Mouse (Mus musculus): Measurements from ENCODE around the gene Tent5c. TPM values are rescaled to one million over a fixed set of nuclear protein-coding genes. Genes with fewer than 3 reads are reported as not detected.

Tent5c gene
- polyA plus RNA-seq, 1 experiment: 0.67 TPM

GRCm38 (mm10) chr3:100482971-100483610 is 6.0 kb downstream of the Tent5c start:
- Histone ChIP-seq H3K9me3 (replicated peaks; ENCODE audit: control insufficient read depth, insufficient read depth, low read length, poor library complexity, severe bottlenecking) (no peaks in the 10 kb centered on the region), H3K9ac (ENCODE audit: low read depth, poor library complexity, severe bottlenecking) (no peak overlapping the region), H3K27ac (ENCODE audit: insufficient read depth, low read length) (no peak overlapping the region), H3K27me3 (ENCODE audit: control insufficient read depth, insufficient read depth, low read length, poor library complexity, severe bottlenecking) (0 out of 2 replicates have a peak, but pooled peaks cover 5% of the 10 kb centered on the region), H3K4me3 (ENCODE audit: low read depth, low read length) (no peak overlapping the region), H3K36me3 (ENCODE audit: control insufficient read depth, insufficient read depth, low read length, poor library complexity, severe bottlenecking) (no peaks in the 10 kb centered on the region), H3K4me1 (ENCODE audit: control insufficient read depth, insufficient read depth, low read length) (no peaks in the 10 kb centered on the region)
- TF ChIP-seq POLR2A (IDR thresholded peaks at IDR 0.05; ENCODE audit: insufficient read depth, low read length) (no peak), EP300 (IDR thresholded peaks at IDR 0.05; ENCODE audit: insufficient read depth, low read depth, low read length) (no peak), CTCF (IDR thresholded peaks at IDR 0.05; ENCODE audit: low read depth, low read length) (no peak)

- H3K9ac ChIP-seq (ENCODE audit: low read depth, poor library complexity, severe bottlenecking): no peak overlapping the region
- H3K36me3 ChIP-seq (ENCODE audit: control insufficient read depth, insufficient read depth, low read length, poor library complexity, severe bottlenecking): no peaks in the 10 kb centered on the region
- no peak overlapping the region for H3K27ac ChIP-seq (ENCODE audit: insufficient read depth, low read length)
- no peak for TF ChIP-seq POLR2A (IDR thresholded peaks at IDR 0.05; ENCODE audit: insufficient read depth, low read length)
- no peak for TF ChIP-seq EP300 (IDR thresholded peaks at IDR 0.05; ENCODE audit: insufficient read depth, low read depth, low read length)
- TF ChIP-seq CTCF (IDR thresholded peaks at IDR 0.05; ENCODE audit: low read depth, low read length): no peak
- H3K27me3 ChIP-seq (ENCODE audit: control insufficient read depth, insufficient read depth, low read length, poor library complexity, severe bottlenecking): 0 out of 2 replicates have a peak, but pooled peaks cover 1% of the 10 kb centered on the region
- H3K4me3 ChIP-seq (ENCODE audit: low read depth, low read length): no peak overlapping the region
- no peaks in the 10 kb centered on the region for H3K9me3 ChIP-seq (replicated peaks; ENCODE audit: control insufficient read depth, insufficient read depth, low read length, poor library complexity, severe bottlenecking)
- H3K4me1 ChIP-seq (ENCODE audit: control insufficient read depth, insufficient read depth, low read length): no peaks in the 10 kb centered on the region
Observed at GRCm38 (mm10) chr3:100482324-100482911, 6.7 kb downstream of the Tent5c start.

GRCm38 (mm10) chr3:100480251-100481005 is 8.7 kb downstream of the Tent5c start:
- Histone ChIP-seq H3K27ac (ENCODE audit: insufficient read depth, low read length) (no peak overlapping the region), H3K9me3 (replicated peaks; ENCODE audit: control insufficient read depth, insufficient read depth, low read length, poor library complexity, severe bottlenecking) (no peaks in the 10 kb centered on the region), H3K36me3 (ENCODE audit: control insufficient read depth, insufficient read depth, low read length, poor library complexity, severe bottlenecking) (no peaks in the 10 kb centered on the region), H3K27me3 (ENCODE audit: control insufficient read depth, insufficient read depth, low read length, poor library complexity, severe bottlenecking) (no peaks in the 10 kb centered on the region), H3K4me1 (ENCODE audit: control insufficient read depth, insufficient read depth, low read length) (no peaks in the 10 kb centered on the region), H3K4me3 (ENCODE audit: low read depth, low read length) (no peak overlapping the region), H3K9ac (ENCODE audit: low read depth, poor library complexity, severe bottlenecking) (no peak overlapping the region)
- TF ChIP-seq EP300 (IDR thresholded peaks at IDR 0.05; ENCODE audit: insufficient read depth, low read depth, low read length): no peak
- no peak for TF ChIP-seq POLR2A (IDR thresholded peaks at IDR 0.05; ENCODE audit: insufficient read depth, low read length)
- no peak for TF ChIP-seq CTCF (IDR thresholded peaks at IDR 0.05; ENCODE audit: low read depth, low read length)

- no peaks in the 10 kb centered on the region for H3K9me3 ChIP-seq (replicated peaks; ENCODE audit: control insufficient read depth, insufficient read depth, low read length, poor library complexity, severe bottlenecking)
- TF ChIP-seq CTCF (IDR thresholded peaks at IDR 0.05; ENCODE audit: low read depth, low read length) (no peak), EP300 (IDR thresholded peaks at IDR 0.05; ENCODE audit: insufficient read depth, low read depth, low read length) (no peak), POLR2A (IDR thresholded peaks at IDR 0.05; ENCODE audit: insufficient read depth, low read length) (no peak)
- H3K4me3 ChIP-seq (ENCODE audit: low read depth, low read length): no peak overlapping the region
- no peak overlapping the region for H3K27ac ChIP-seq (ENCODE audit: insufficient read depth, low read length)
- no peaks in the 10 kb centered on the region for H3K4me1 ChIP-seq (ENCODE audit: control insufficient read depth, insufficient read depth, low read length)
- H3K36me3 ChIP-seq (ENCODE audit: control insufficient read depth, insufficient read depth, low read length, poor library complexity, severe bottlenecking): no peaks in the 10 kb centered on the region
- no peak overlapping the region for H3K9ac ChIP-seq (ENCODE audit: low read depth, poor library complexity, severe bottlenecking)
- H3K27me3 ChIP-seq (ENCODE audit: control insufficient read depth, insufficient read depth, low read length, poor library complexity, severe bottlenecking): no peaks in the 10 kb centered on the region
Observed at GRCm38 (mm10) chr3:100474950-100475472, 14.1 kb downstream of the Tent5c start.

- Histone ChIP-seq H3K9ac (ENCODE audit: low read depth, poor library complexity, severe bottlenecking) (no peak overlapping the region), H3K4me1 (ENCODE audit: control insufficient read depth, insufficient read depth, low read length) (no peaks in the 10 kb centered on the region), H3K4me3 (ENCODE audit: low read depth, low read length) (no peak overlapping the region), H3K36me3 (ENCODE audit: control insufficient read depth, insufficient read depth, low read length, poor library complexity, severe bottlenecking) (no peaks in the 10 kb centered on the region), H3K27ac (ENCODE audit: insufficient read depth, low read length) (no peak overlapping the region), H3K27me3 (ENCODE audit: control insufficient read depth, insufficient read depth, low read length, poor library complexity, severe bottlenecking) (no peaks in the 10 kb centered on the region), H3K9me3 (replicated peaks; ENCODE audit: control insufficient read depth, insufficient read depth, low read length, poor library complexity, severe bottlenecking) (no peaks in the 10 kb centered on the region)
- TF ChIP-seq POLR2A (IDR thresholded peaks at IDR 0.05; ENCODE audit: insufficient read depth, low read length) (no peak), CTCF (IDR thresholded peaks at IDR 0.05; ENCODE audit: low read depth, low read length) (no peak), EP300 (IDR thresholded peaks at IDR 0.05; ENCODE audit: insufficient read depth, low read depth, low read length) (no peak)
Observed at GRCm38 (mm10) chr3:100474536-100474935, 14.6 kb downstream of the Tent5c start.
